Mouse (Mus musculus) Muller cell, postnatal 12 days (primary cell): ENCODE data around the gene Lrrc26.
"Not testable (repeated sequence)": the region's sequence is repeated elsewhere in the genome, so short reads cannot be mapped to it uniquely, and the experiment has no call there.

ENCODE experiments used
- DNase-seq: peaks from one replicate; pipeline ENCODE4 v3.0.0-alpha.2; 2015; ENCODE audit errors: inconsistent ontology term

Lrrc26 gene

GRCm38 (mm10) chr2:25289651-25290050, at the start of gene Lrrc26:
TSS of gene Lrrc26 (plus strand) at chr2:25289915.
- DNase-seq: no peak

GRCm38 (mm10) chr2:25240310-25240709, 49.4 kb upstream of the Lrrc26 start:
- DNase-seq: no peak

- DNase-seq: peak; percentile 76
Measured at GRCm38 (mm10) chr2:25240723-25241437, 48.8 kb upstream of the Lrrc26 start.

- DNase-seq: no peak
Measured at GRCm38 (mm10) chr2:25241438-25241775, 48.3 kb upstream of the Lrrc26 start.

- no peak for DNase-seq
Measured at GRCm38 (mm10) chr2:25242101-25242506, 47.6 kb upstream of the Lrrc26 start, which contains the start of the genes Rnf208 and Cysrt1. TSS of gene Rnf208 (plus strand) at chr2:25242255. TSS of gene Cysrt1 (minus strand) at chr2:25242452.

- no peak for DNase-seq
Measured at GRCm38 (mm10) chr2:25243342-25243741, 46.4 kb upstream of the Lrrc26 start.

GRCm38 (mm10) chr2:25244144-25244543, 45.6 kb upstream of the Lrrc26 start:
- DNase-seq: no peak

- DNase-seq: no peak
Measured at GRCm38 (mm10) chr2:25246183-25247072, 43.3 kb upstream of the Lrrc26 start, which contains the start of gene AL732309.1. TSS of gene AL732309.1 (minus strand) at chr2:25246863.

- DNase-seq: no peak
Measured at GRCm38 (mm10) chr2:25252331-25252730, 37.4 kb upstream of the Lrrc26 start.

- DNase-seq: peak; percentile 96
Measured at GRCm38 (mm10) chr2:25255284-25255779, 34.4 kb upstream of the Lrrc26 start, which contains the start of gene Tmem203. TSS of gene Tmem203 (plus strand) at chr2:25255439.

GRCm38 (mm10) chr2:25256443-25257109, 33.1 kb upstream of the Lrrc26 start:
- not testable (repeated sequence) for DNase-seq

- not testable (repeated sequence) for DNase-seq
Measured at GRCm38 (mm10) chr2:25257250-25257649, 32.5 kb upstream of the Lrrc26 start.

- no peak for DNase-seq
Measured at GRCm38 (mm10) chr2:25258887-25259286, 30.8 kb upstream of the Lrrc26 start.

- DNase-seq: no peak
Measured at GRCm38 (mm10) chr2:25261870-25262269, 27.8 kb upstream of the Lrrc26 start.

GRCm38 (mm10) chr2:25262291-25262767, 27.4 kb upstream of the Lrrc26 start, which contains the start of gene Tprn:
TSS of gene Tprn (plus strand) at chr2:25262618.
- DNase-seq: peak; percentile 97

GRCm38 (mm10) chr2:25262795-25263622, 26.7 kb upstream of the Lrrc26 start:
- peak; percentile 55 for DNase-seq

GRCm38 (mm10) chr2:25263623-25264285, 26.0 kb upstream of the Lrrc26 start:
- DNase-seq: no peak

GRCm38 (mm10) chr2:25264286-25264660, 25.4 kb upstream of the Lrrc26 start:
- no peak for DNase-seq

- peak; percentile 55 for DNase-seq
Measured at GRCm38 (mm10) chr2:25264851-25265250, 24.9 kb upstream of the Lrrc26 start.
